Mouse (Mus musculus): Measurements from ENCODE around the gene Fgfr2.

- TF ChIP-seq POLR2AphosphoS2 (IDR thresholded peaks at IDR 0.05; ENCODE audit: insufficient read length, low read depth) (no peak), TCF12 (IDR thresholded peaks at IDR 0.05; ENCODE audit: insufficient read depth, poor library complexity, severe bottlenecking) (no peak), POLR2A (IDR thresholded peaks at IDR 0.05; ENCODE audit: insufficient read length, low read depth) (no peak), TCF3 (IDR thresholded peaks at IDR 0.05; ENCODE audit: insufficient read length, low read depth) (no peak), USF1 (IDR thresholded peaks at IDR 0.05; ENCODE audit: low read depth) (no peak), MAX (IDR thresholded peaks at IDR 0.05; ENCODE audit: low read depth) (no peak)
Measured at GRCm38 (mm10) chr7:132296661-132297443, 826.3 kb downstream of the Fgfr2 start.
